Mouse (Mus musculus): Measurements from ENCODE around the gene Rangrf. TPM values are rescaled to one million over a fixed set of nuclear protein-coding genes. Genes with fewer than 3 reads are reported as not detected.
"Not testable (repeated sequence)": the region's sequence is repeated elsewhere in the genome, so short reads cannot be mapped to it uniquely, and the experiment has no call there.

Rangrf gene
- total RNA-seq, 4 experiments from 2014 or later: 15.9 to 23.4 (median 19.8) TPM

- DNase-seq (ENCODE audit: low spot score in 2 of 2): no peak
These were observed 29.0 kb downstream of the Rangrf start for GRCm38 (mm10) chr11:68946001-68946400.

DNA sequence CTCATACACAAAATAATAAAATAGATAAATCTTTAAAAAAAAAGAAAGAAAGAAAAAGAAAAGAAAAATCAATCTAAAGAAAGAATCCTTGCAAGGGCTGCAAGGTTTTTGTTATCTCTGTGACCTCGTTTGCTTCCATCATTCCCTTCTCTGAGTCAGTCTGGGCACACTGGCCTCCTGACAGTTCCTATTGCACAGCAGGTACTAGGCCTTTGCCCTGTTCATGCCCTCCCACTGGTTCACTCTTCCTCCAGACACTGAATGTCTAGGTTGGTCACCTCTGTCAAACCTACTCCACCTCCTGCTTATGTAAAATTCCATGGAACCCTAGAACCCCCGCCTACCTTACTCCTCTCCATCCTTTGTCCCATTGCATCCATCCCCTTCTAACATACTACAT is 29.7 kb downstream of the Rangrf start:
- DNase-seq (ENCODE audit: low spot score in 2 of 2): no peak

GRCm38 (mm10) chr11:68942731-68943130 is 32.3 kb downstream of the Rangrf start:
- DNase-seq (ENCODE audit: low spot score in 2 of 2): no peak

DNA sequence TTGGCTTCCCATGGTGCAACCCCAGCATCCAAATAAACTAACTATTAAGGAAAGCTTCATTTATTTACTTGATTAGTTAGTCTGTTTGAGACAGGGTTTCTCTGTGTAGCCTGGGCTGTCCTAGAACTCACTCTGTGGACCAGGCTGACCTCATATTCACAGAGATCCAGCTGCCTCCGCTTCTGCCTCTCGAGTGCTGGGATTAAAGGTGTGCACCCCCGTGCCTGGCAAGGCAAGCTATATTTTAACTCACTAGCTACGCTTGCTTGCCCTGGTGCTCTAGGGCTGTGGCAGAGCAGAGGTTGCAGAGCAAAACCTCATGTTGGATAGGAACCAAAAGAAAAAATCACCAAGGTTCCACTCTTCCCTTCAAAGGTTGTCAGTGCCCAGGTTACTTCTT is 34.5 kb downstream of the Rangrf start:
- no peak for DNase-seq (ENCODE audit: low spot score in 2 of 2)

DNA sequence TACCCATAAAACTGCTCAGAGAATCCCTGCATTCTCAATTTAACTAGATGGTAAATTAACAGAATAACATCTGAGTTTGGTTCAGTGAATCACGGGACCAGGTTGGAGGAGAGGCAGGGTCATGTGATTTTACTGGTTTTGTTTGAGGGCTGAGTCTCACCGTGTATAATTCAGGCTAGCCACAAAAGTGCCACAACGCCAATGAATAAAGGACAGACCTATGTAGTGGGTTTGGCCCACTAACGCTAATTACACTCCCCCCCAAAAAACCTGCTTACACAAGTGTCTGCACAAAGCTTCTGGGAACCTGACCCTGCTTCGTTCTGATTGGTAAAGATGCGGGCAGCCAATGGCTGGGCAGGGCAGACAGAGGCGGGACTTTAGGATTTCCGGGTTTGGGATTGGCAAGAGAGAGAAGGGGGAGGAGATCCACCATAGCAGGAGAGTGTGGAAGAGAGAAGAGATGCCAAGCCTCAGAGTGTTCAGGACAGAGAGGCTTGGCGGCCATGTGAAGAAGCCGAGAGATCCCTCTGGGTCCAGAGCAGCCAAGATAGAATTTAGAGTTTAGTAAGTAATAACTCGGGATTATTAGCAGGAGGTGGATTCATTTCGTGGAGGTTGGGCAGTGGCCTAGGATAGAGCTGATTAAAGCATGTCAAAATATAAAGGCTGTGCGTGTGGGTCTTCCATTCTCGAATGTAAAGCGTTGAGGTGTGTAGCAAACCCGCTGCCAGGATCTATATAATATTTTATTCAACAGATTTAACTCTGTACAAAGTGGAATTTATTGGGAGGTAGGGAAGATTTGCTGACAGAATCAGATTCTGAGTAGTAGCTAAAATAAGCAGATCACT is 35.3 kb downstream of the Rangrf start:
- peak; percentile 76 to 88 for DNase-seq (ENCODE audit: low spot score in 2 of 2)

- not testable (repeated sequence) for DNase-seq (ENCODE audit: low spot score in 2 of 2)
These were observed 38.0 kb downstream of the Rangrf start for GRCm38 (mm10) chr11:68936951-68937350.

- DNase-seq (ENCODE audit: low spot score in 2 of 2): no peak
These were observed 41.0 kb downstream of the Rangrf start for GRCm38 (mm10) chr11:68933885-68934507.

DNA sequence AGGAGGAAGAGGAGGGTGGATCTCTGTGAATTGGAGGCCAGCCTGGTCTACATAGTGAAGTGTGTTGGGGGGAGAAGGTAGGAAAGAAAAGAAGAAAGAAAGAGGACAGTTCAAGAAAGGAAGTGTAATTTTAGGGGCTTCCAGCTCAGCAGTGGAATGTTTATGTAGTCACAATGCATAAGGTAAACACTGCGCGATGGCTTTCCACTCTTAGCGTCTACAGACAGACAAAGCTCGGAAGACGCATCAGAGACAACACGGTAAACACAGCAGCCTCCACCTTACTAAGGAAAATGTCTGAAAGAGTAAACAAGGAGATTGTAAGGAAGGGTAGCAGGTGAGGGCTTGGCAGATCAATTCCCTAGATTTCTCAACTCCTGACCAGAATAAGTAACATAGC is 45.0 kb downstream of the Rangrf start:
- DNase-seq (ENCODE audit: low spot score in 2 of 2): no peak

DNA sequence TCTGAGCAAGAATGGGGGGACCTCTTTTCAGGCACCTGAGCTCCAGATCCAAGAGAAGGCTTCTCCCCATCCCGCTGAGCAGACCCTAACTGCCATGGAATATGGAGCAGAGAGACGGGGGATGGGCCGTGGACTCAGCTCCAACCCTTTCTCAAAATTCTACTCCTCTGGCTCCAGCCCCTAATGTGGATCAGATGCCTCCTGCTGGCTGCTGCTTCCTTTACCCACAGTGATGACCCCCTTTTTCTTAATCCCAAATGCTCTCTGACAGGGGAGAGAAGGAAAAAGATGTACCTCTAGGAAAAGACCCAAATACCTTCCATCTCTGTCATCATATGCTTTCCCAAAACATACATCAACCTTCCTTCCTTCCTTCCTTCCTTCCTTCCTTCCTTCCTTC is 48.0 kb downstream of the Rangrf start, which contains the start of gene Odf4:
Gene Odf4, minus strand, starts transcription at position 101 of the 400 bp plus-strand sequence.
- DNase-seq (ENCODE audit: low spot score in 2 of 2): no peak

DNA sequence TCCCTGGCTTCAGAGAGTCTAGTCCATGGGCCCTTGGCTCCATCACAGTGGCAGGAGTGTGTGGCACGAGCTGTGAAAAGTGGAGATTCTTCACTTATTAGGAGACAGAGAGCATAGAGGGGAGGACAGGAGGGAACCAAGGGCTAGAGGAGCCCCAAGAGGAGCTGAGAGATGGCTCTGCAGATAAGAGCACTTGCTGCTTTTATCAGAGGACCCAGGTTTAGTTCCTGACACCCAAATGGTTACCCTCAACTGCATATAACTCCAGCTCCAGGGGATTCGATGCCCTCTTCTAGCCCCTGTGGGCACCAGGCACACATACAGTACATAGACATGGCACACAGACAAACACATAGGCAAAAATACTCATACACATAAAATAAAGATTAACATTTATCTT is 50.2 kb downstream of the Rangrf start:
- no peak for DNase-seq (ENCODE audit: low spot score in 2 of 2)

DNA sequence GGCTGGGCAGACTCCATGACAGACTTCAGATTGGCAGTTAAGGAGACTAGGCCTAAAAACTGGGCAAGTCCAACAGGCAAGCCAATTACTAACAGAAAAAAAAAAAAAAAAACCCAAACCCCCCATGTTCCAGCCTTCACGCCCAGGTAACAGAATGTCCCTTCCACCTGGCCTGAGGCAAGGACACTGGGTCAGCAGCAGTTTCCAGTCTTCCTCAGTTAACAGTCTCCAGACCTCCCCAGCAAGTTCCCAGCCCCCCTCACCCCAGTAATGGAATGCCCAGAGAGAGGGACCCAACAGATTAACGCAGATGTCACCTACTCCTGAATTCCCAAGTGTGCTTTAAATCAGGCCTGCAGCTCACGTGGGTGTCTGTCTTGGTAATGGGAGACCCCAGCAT is 51.8 kb downstream of the Rangrf start:
- DNase-seq (ENCODE audit: low spot score in 2 of 2): no peak

Small RNA genes within 50 kb of the gene (microRNA-seq; reads per million reads assigned to microRNA genes)
- 0 reads per million in 2 experiments for gene Mir3062

Other genes with a start within 250 kb of the Rangrf start
- gene Ndel1, start 103.3 kb downstream of the Rangrf start, total RNA-seq (2022): 100 to 1,000 TPM in 3 of 4 experiments, 10 to 100 TPM in 1; 95.2 to 113 (median 110) TPM
- gene Rnf222, start 86.6 kb downstream of the Rangrf start, total RNA-seq (2022): under 1 TPM in 1 of 4 experiments, not detected in 3; 0.17 TPM
- 100 to 1,000 TPM; 920 to 943 (median 931) TPM for gene Rpl26, start 73.6 kb downstream of the Rangrf start, total RNA-seq (2022)
- 1 to 10 TPM; 1.1 to 2.2 (median 1.7) TPM for gene Odf4, start 48.1 kb downstream of the Rangrf start, total RNA-seq (2022)
- 10 to 100 TPM; 35.5 to 40.0 (median 38.3) TPM for gene Arhgef15, start 17.7 kb downstream of the Rangrf start, total RNA-seq (2022)
- gene Slc25a35, start 7.1 kb downstream of the Rangrf start, total RNA-seq (2022): 1 to 10 TPM; 4.0 to 8.6 (median 7.1) TPM
- 10 to 100 TPM; 20.3 to 22.2 (median 20.9) TPM for gene Pfas, start 33.3 kb upstream of the Rangrf start, total RNA-seq (2022)
- 10 to 100 TPM; 37.1 to 42.9 (median 39.7) TPM for gene Ctc1, start 40.7 kb upstream of the Rangrf start, total RNA-seq (2022)
- under 1 TPM; 0.53 to 0.80 (median 0.62) TPM for gene Aurkb, start 70.5 kb upstream of the Rangrf start, total RNA-seq (2022)
- 10 to 100 TPM; 32.3 to 37.9 (median 33.5) TPM for gene Borcs6, start 84.5 kb upstream of the Rangrf start, total RNA-seq (2022)
- gene Tmem107, start 95.6 kb upstream of the Rangrf start, total RNA-seq (2022): 10 to 100 TPM; 15.2 to 19.4 (median 17.1) TPM
- gene Vamp2, start 113.3 kb upstream of the Rangrf start, total RNA-seq (2022): 1,000 to 10,000 TPM; 1,002 to 1,054 (median 1,038) TPM
- 100 to 1,000 TPM; 105 to 140 (median 114) TPM for gene Per1, start 120.0 kb upstream of the Rangrf start, total RNA-seq (2022)
- gene Hes7, start 145.2 kb upstream of the Rangrf start, total RNA-seq (2022): 1 to 10 TPM in 1 of 4 experiments, under 1 TPM in 3; 0.20 to 1.3 (median 0.74) TPM
- 1 to 10 TPM; 1.1 to 1.4 (median 1.3) TPM for gene 9130213A22Rik, start 147.4 kb upstream of the Rangrf start, total RNA-seq (2022)
- gene Aloxe3, start 150.7 kb upstream of the Rangrf start, total RNA-seq (2022): 10 to 100 TPM in 1 of 4 experiments, 1 to 10 TPM in 3; 5.9 to 11.4 (median 8.9) TPM
- 1 to 10 TPM; 5.7 to 8.9 (median 7.7) TPM for gene Alox12b, start 181.8 kb upstream of the Rangrf start, total RNA-seq (2022)
- 10 to 100 TPM in 2 of 4 experiments, 1 to 10 TPM in 2; 9.2 to 11.4 (median 10.2) TPM for gene Alox8, start 222.7 kb upstream of the Rangrf start, total RNA-seq (2022)

All from left cerebral cortex, adult 8-10 months (tissue).